Mouse (Mus musculus) G1E (cell line): Measurements from ENCODE around the gene Lmln.

ENCODE experiments used
- CTCF ChIP-seq: IDR thresholded peaks from 2 replicates; pipeline ENCODE4 v1.5.1; 2012; ENCODE audit warnings: low read depth, low read length, inconsistent platforms, mixed read lengths
- GATA1 ChIP-seq: IDR thresholded peaks from 2 replicates; pipeline ENCODE4 v1.6.1; 2012; ENCODE audit warnings: borderline replicate concordance, low read length, inconsistent platforms, mixed read lengths
- GATA2 ChIP-seq: IDR thresholded peaks from 2 replicates; pipeline ENCODE4 v1.6.1; 2012; ENCODE audit warnings: low read depth, low read length, inconsistent platforms, borderline replicate concordance
- POLR2AphosphoS5 ChIP-seq: IDR thresholded peaks from 2 replicates; pipeline ENCODE4 v1.6.1; 2012; ENCODE audit warnings: low read depth, low read length, inconsistent platforms; ENCODE audit not compliant: insufficient replicate concordance
- TAL1 ChIP-seq: conservative IDR thresholded peaks from 2 replicates; pipeline ENCODE4 v1.6.1; 2012; ENCODE audit warnings: low read depth, low read length, inconsistent platforms, mixed read lengths

- no peak for TF ChIP-seq TAL1
- no peak for TF ChIP-seq CTCF
- TF ChIP-seq GATA1, result no peak
- TF ChIP-seq POLR2AphosphoS5, result no peak
- no peak for TF ChIP-seq GATA2
Observed at GRCm38 (mm10) chr16:33077069-33077627, 14.8 kb downstream of the Lmln start.
